Mouse (Mus musculus) stomach, embryonic 16.5 days (tissue): ENCODE results near the gene Uso1. TPM values are rescaled to one million over a fixed set of nuclear protein-coding genes. Genes with fewer than 3 reads are reported as not detected.
"Not testable (repeated sequence)": the region's sequence is repeated elsewhere in the genome, so short reads cannot be mapped to it uniquely, and the experiment has no call there.

Experiments used
- ATAC-seq: fragments of 200-750 bp; cut with Nextera tagmentation; 2 replicates; pipeline ENCODE4 v1.8.0; 2017; ENCODE audit warnings: moderate number of reproducible peaks, moderate TSS enrichment; ENCODE audit not compliant: insufficient read depth, low FRiP score
- H3K27ac ChIP-seq: fragments of 300-500 bp; sonication (generic); 2 replicates; pipeline ENCODE4 v1.5.1; 2014; ENCODE audit warnings: low read length
- H3K27me3 ChIP-seq: fragments of 300-500 bp; sonication (generic); 2 replicates; pipeline ENCODE4 v1.6.1; 2014; ENCODE audit warnings: low read length, control low read depth, mixed read lengths; ENCODE audit not compliant: control insufficient read depth, insufficient read depth
- H3K36me3 ChIP-seq: fragments of 300-500 bp; sonication (generic); 2 replicates; pipeline ENCODE4 v1.6.1; 2014; ENCODE audit warnings: low read length; ENCODE audit not compliant: control insufficient read depth, insufficient read depth
- H3K4me1 ChIP-seq: fragments of 300-500 bp; sonication (generic); 2 replicates; pipeline ENCODE4 v1.6.1; 2014; ENCODE audit warnings: low read length, control low read depth, mixed read lengths; ENCODE audit not compliant: control insufficient read depth, insufficient read depth
- H3K4me2 ChIP-seq: fragments of 300-500 bp; sonication (generic); 2 replicates; pipeline ENCODE4 v1.6.1; 2014; ENCODE audit warnings: low read depth, low read length, mixed read lengths
- H3K4me3 ChIP-seq: fragments of 300-500 bp; sonication (generic); replicated peaks from 2 replicates; pipeline ENCODE4 v1.5.1; 2014; ENCODE audit warnings: mild to moderate bottlenecking, low read length
- H3K9ac ChIP-seq: fragments of 300-500 bp; sonication (generic); 2 replicates; pipeline ENCODE4 v1.6.1; 2014; ENCODE audit warnings: low read length
- H3K9me3 ChIP-seq: fragments of 300-500 bp; sonication (generic); replicated peaks from 2 replicates; pipeline ENCODE4 v1.6.1; 2016; ENCODE audit warnings: low read length, control low read depth; ENCODE audit not compliant: control insufficient read depth
- WGBS: fragments of 180-500 bp; shearing (Covaris S2); extraction: QIAGEN DNeasy Blood & Tissue Kit; methylation state at CpG from one replicate; pipeline ENCODE4 v1.1.7; 2014; 5-methylcytosine and 5-hydroxymethylcytosine counted together
- polyA plus RNA-seq: library from polyadenylated mRNA; unstranded; fragments of >200 nt; fragmentation: Nextera tagmentation; extraction: Ambion mirVana; gene quantifications from 2 replicates; pipeline ENCODE4 v1.2.1, GENCODE M21; 2015

The Uso1 gene
- polyA plus RNA-seq, 1 experiment from 2014 or later, result 50.7 TPM

DNA sequence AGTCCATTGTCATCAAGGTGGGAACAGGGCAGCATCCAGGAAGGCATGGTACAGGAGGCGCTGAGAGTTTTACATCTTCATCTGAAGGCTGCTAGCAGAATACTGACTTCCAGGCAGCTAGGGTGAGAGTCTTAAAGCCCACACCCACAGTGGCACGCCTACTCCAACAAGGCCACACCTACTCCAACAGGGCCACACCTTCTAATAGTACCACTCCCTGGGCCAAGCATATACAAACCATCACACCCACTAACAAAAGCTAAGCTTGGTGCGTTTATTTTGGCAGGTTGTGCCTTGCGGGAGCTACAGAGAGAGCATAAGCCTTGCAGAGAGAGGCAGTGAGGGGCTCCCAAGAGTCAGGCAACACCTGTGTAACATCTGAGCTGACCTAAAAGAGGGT, 4.7 kb upstream of the Uso1 start:
- not testable (repeated sequence) for H3K4me1 ChIP-seq, H3K9ac ChIP-seq, H3K27me3 ChIP-seq, H3K9me3 ChIP-seq, H3K27ac ChIP-seq, H3K4me2 ChIP-seq, H3K4me3 ChIP-seq, H3K36me3 ChIP-seq, ATAC-seq
- WGBS, result 60% methylated on average over 4 of the region's 4 CpGs

DNA sequence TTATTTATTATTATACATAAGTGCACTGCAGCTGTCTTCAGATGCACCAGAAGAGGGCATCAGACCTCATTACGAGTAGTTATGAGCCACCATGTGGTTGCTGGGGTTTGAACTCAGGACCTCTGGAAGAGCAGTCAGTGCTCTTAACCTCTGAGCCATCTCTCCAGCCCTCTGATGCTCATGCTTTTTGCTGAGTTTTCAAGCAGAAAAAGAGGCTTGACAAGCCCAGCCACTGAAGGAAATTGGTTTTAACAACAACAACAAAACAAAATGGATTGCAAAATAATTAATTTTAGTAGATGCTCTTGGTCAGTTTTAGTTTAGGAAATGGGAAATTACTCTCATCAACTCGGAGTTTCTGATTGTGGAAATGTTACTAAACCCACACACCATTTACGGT, 2.8 kb upstream of the Uso1 start:
- H3K9me3 ChIP-seq, result no peaks in the 10 kb centered on the region
- H3K4me2 ChIP-seq, result no peak overlapping the region
- WGBS, result 84% methylated on average over 3 of the region's 3 CpGs
- no peak overlapping the region for H3K4me3 ChIP-seq
- H3K27me3 ChIP-seq, result no peaks in the 10 kb centered on the region
- H3K4me1 ChIP-seq, result peaks cover 14% of the 10 kb centered on the region
- no peak overlapping the region for H3K27ac ChIP-seq
- H3K36me3 ChIP-seq, result no peaks in the 10 kb centered on the region
- no peak overlapping the region for H3K9ac ChIP-seq
- no peak for ATAC-seq

DNA sequence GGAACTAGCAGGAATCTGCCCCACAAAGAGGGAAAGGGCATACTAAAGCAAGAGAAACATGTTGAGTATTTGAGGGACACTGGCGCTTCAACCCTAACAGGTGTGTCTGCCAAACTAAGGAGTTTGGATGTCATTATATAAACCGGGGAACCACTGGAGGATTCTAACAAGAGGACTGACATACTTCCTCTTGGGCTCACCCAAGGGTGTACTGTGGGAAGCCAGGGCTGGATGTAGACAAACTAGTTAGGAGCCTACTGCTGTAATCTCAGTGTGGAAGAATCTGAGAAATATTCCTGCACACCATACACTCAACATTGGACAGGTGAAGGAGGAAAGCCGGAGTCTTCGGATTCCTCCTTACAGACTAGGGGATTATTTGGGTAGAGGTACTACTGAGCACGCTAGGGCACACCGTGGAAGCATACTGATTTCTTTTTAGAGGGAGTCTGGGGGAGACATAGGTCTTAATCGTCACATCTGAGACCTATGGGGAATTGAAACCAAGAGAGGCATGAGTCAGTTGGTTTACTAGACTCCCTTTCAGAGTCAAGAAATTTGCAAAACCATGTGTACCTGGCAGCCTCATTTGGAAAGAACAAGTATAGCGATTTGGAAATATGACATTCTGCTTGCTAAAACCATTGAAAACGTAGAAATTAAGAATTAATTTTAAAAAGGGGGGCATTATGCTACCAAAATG, 1.1 kb upstream of the Uso1 start:
- no peaks in the 10 kb centered on the region for H3K27me3 ChIP-seq
- no peak for ATAC-seq
- no peaks in the 10 kb centered on the region for H3K9me3 ChIP-seq
- H3K9ac ChIP-seq, result no peak overlapping the region
- peak overlapping the region; percentile 84 for H3K4me2 ChIP-seq
- no peaks in the 10 kb centered on the region for H3K36me3 ChIP-seq
- H3K4me3 ChIP-seq, result peak overlapping the region; percentile 79
- 63% methylated on average over 9 of the region's 9 CpGs for WGBS
- peaks cover 14% of the 10 kb centered on the region for H3K4me1 ChIP-seq
- no peak overlapping the region for H3K27ac ChIP-seq

- under 1% methylated on average over 43 of the region's 43 CpGs for WGBS
- Histone ChIP-seq H3K4me2 (peak overlapping the region; percentile 68), H3K9me3 (no peaks in the 10 kb centered on the region), H3K27ac (peak overlapping the region; percentile 77), H3K36me3 (no peaks in the 10 kb centered on the region), H3K27me3 (no peaks in the 10 kb centered on the region), H3K4me3 (peak overlapping the region; percentile 79), H3K9ac (peak overlapping the region; percentile 90), H3K4me1 (peaks cover 14% of the 10 kb centered on the region)
- peak; percentile 67 for ATAC-seq
Measured at GRCm38 (mm10) chr5:92138093-92138621, 419 bp downstream of the Uso1 start.

GRCm38 (mm10) chr5:92139191-92139590, 1.5 kb downstream of the Uso1 start:
- no peaks in the 10 kb centered on the region for H3K9me3 ChIP-seq
- H3K27me3 ChIP-seq, result no peaks in the 10 kb centered on the region
- no peak for ATAC-seq
- peaks cover 14% of the 10 kb centered on the region for H3K4me1 ChIP-seq
- peak overlapping the region; percentile 68 for H3K4me2 ChIP-seq
- H3K4me3 ChIP-seq, result peak overlapping the region; percentile 79
- H3K9ac ChIP-seq, result peak overlapping the region; percentile 90
- H3K36me3 ChIP-seq, result no peaks in the 10 kb centered on the region
- WGBS, result 41% methylated on average over 1 of the region's 1 CpGs
- no peak overlapping the region for H3K27ac ChIP-seq

DNA sequence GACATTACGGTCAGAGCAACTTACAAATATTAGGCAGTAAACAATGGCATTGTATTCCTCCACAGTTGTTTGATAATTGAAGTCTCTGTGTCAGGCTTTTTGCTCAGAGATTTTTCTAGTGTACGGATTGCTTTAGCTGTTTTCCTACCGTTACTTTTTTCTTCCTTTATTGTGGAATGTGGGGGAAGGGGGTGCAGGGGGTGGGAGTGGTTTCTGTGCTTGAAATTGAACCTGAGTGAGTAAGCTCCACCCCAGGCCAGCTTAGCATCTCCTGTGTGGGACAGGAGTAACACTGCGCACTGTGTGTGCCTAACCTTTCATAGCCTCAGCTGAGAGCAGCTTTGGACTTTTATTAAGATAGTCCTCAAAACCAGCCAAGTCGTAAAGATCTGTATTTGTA, 4.0 kb downstream of the Uso1 start:
- Histone ChIP-seq H3K4me2 (no peak overlapping the region), H3K4me3 (no peak overlapping the region), H3K9me3 (no peaks in the 10 kb centered on the region), H3K36me3 (no peaks in the 10 kb centered on the region), H3K9ac (no peak overlapping the region), H3K4me1 (peaks cover 11% of the 10 kb centered on the region), H3K27ac (no peak overlapping the region), H3K27me3 (no peaks in the 10 kb centered on the region)
- ATAC-seq, result no peak
- 71% methylated on average over 5 of the region's 5 CpGs for WGBS

DNA sequence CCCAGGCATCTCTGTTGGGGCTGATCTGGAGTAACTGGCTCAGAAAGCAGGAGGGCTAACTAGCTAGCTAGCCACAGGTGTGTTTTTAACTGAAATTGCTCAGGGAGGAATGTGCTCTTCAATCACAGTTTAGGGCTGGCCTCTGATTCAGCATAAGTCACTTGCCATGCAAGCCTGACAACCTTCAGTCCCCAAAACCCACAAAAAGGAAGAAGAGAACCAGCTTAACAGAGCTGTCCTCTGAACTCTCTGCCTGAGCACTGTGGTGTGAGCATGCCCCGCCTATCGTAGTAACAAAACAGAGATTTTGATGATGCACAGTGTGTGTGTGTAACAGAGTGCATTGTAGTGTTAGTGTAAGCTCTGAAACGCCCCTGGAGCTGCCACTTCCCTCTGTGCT, 4.7 kb downstream of the Uso1 start:
- Histone ChIP-seq H3K4me1 (peaks cover 11% of the 10 kb centered on the region), H3K4me2 (no peak overlapping the region), H3K9ac (no peak overlapping the region), H3K4me3 (no peak overlapping the region), H3K27me3 (no peaks in the 10 kb centered on the region), H3K9me3 (no peaks in the 10 kb centered on the region), H3K36me3 (no peaks in the 10 kb centered on the region), H3K27ac (no peak overlapping the region)
- no peak for ATAC-seq
- WGBS, result 82% methylated on average over 3 of the region's 3 CpGs

- Histone ChIP-seq H3K36me3 (no peaks in the 10 kb centered on the region), H3K27ac (no peak overlapping the region), H3K4me3 (no peak overlapping the region), H3K4me1 (peaks cover 11% of the 10 kb centered on the region), H3K9me3 (no peaks in the 10 kb centered on the region), H3K9ac (no peak overlapping the region), H3K4me2 (no peak overlapping the region), H3K27me3 (no peaks in the 10 kb centered on the region)
- 92% methylated on average over 6 of the region's 6 CpGs for WGBS
- no peak for ATAC-seq
Measured at GRCm38 (mm10) chr5:92143665-92144064, 5.9 kb downstream of the Uso1 start.

GRCm38 (mm10) chr5:92144954-92145708, 7.4 kb downstream of the Uso1 start:
- no peak overlapping the region for H3K4me2 ChIP-seq
- H3K9me3 ChIP-seq, result no peaks in the 10 kb centered on the region
- no peak for ATAC-seq
- H3K27ac ChIP-seq, result no peak overlapping the region
- H3K36me3 ChIP-seq, result no peaks in the 10 kb centered on the region
- no peak overlapping the region for H3K9ac ChIP-seq
- 83% methylated on average over 7 of the region's 7 CpGs for WGBS
- no peak overlapping the region for H3K4me3 ChIP-seq
- H3K27me3 ChIP-seq, result no peaks in the 10 kb centered on the region
- H3K4me1 ChIP-seq, result no peaks in the 10 kb centered on the region
